Mouse (Mus musculus): Measurements from ENCODE around the gene Elp5.

Elp5 gene

DNA sequence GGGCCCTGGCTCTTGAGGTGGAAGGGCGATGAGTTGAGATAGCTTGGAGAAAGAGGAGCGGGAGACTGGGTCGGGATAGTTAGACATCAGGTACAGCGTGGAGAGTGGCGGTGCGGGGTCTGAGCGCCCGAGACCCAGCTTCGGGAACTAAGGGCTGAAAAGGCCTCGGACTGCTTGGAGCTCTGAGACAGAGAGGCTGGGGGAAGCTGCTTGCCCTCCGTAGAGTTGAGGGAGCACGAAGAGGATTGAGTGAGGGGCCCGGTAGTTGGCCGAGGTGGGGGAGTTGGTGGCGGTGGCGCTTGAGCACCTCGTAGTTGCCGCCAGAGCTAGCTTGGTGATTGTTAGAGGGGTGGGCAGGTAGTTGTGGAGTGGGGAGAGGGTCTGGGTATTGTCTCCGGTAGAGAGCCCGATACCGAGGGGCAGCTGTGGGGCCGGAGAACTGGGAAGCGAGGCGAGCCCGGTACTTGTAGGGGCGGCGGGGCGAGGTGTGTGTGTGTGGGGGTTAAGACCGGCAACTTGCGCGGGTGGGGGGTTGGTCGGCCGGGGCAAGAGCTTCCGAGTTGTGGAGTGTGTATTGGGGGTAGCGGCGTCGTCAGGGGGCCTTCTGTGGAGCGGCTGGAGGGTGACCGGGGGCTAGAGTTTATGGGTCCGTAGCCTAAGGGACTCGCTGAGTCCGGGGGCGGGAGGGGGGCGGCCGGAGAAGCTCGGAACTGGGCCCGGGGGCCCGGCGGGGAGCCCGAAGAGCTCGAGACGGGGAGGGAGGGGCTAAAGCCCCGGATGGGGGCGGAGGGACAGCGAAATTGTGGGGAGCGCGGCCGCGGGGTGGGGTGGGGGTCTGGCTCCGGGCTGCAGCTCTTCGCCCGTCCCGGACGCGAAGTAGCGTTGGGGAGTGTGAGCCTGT is 14.1 kb upstream of the Elp5 start:
- in situ Hi-C loops (cut with MboI; ENCODE audit: low pct_unique_long_range_greater_than_20kb in 1 of 2, low sequenced_read_pairs in 2 of 2, unreplicated experiment in 1 of 2): no loop called here

- in situ Hi-C loops (cut with MboI; ENCODE audit: low pct_unique_long_range_greater_than_20kb in 1 of 2, low sequenced_read_pairs in 2 of 2, unreplicated experiment in 1 of 2): no loop called here
Measured at GRCm38 (mm10) chr11:69995391-69995960, 13.2 kb upstream of the Elp5 start, which contains the start of gene Phf23. Phf23 (plus strand) TSS chr11:69995777.

GRCm38 (mm10) chr11:69994401-69995090 is 12.2 kb upstream of the Elp5 start:
- in situ Hi-C loops (cut with MboI; ENCODE audit: low pct_unique_long_range_greater_than_20kb in 1 of 2, low sequenced_read_pairs in 2 of 2, unreplicated experiment in 1 of 2): no loop called here

- in situ Hi-C loops (cut with MboI; ENCODE audit: low pct_unique_long_range_greater_than_20kb in 1 of 2, low sequenced_read_pairs in 2 of 2, unreplicated experiment in 1 of 2): no loop called here
Measured at GRCm38 (mm10) chr11:69992932-69993331, 10.6 kb upstream of the Elp5 start.

GRCm38 (mm10) chr11:69992396-69992795 is 10.1 kb upstream of the Elp5 start:
- in situ Hi-C loops (cut with MboI; ENCODE audit: low pct_unique_long_range_greater_than_20kb in 1 of 2, low sequenced_read_pairs in 2 of 2, unreplicated experiment in 1 of 2): no loop called here

GRCm38 (mm10) chr11:69991711-69992110 is 9.4 kb upstream of the Elp5 start:
- in situ Hi-C loops (cut with MboI; ENCODE audit: low pct_unique_long_range_greater_than_20kb in 1 of 2, low sequenced_read_pairs in 2 of 2, unreplicated experiment in 1 of 2): no loop called here

DNA sequence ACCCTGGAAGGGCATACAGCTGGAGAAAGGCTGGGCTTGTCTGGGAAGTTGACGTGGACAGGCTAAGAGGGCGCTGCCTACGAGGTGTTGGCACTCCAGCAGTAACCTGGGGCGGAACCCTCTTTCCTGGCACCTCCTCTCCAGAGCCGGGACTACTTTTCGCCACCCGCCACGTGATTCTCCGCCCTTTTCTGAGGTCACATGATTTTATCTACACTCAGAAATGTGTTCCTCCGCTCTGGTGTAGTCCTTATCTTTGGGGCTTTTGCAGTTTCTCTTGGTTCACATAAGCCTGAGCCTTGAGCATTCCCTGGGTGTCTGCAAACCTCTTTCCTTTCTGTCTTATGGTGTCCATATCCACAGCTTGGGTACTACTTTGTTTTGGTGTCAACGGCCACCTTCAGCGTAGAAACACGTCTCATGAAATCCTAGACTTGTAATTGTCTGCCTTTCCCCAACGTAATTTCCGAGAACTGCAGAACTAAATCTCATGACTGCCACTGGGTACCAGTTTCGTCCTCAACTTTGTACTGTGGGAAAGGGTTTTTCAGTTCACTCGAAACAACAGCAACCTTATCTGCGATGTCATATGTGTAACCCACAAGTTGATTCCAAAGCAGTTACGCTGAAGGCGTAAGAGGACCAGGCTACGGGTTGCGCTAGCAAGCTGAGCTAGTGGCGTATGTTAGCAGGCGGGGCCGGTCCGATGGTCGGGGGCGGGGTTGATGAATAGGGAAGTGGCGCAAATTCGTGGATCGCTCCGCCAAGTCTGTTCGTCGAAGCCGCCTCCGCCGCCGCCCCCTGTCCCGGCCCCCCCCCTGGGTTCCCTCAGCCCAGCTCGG is 8.8 kb upstream of the Elp5 start, which contains the start of gene Gabarap:
Gene Gabarap, plus strand, starts transcription at position 294 of the 842 bp plus-strand sequence.
- in situ Hi-C loops (cut with MboI; ENCODE audit: low pct_unique_long_range_greater_than_20kb in 1 of 2, low sequenced_read_pairs in 2 of 2, unreplicated experiment in 1 of 2): no loop called here

- in situ Hi-C loops (cut with MboI; ENCODE audit: low pct_unique_long_range_greater_than_20kb in 1 of 2, low sequenced_read_pairs in 2 of 2, unreplicated experiment in 1 of 2): no loop called here
Measured at GRCm38 (mm10) chr11:69989949-69990348, 7.6 kb upstream of the Elp5 start.

DNA sequence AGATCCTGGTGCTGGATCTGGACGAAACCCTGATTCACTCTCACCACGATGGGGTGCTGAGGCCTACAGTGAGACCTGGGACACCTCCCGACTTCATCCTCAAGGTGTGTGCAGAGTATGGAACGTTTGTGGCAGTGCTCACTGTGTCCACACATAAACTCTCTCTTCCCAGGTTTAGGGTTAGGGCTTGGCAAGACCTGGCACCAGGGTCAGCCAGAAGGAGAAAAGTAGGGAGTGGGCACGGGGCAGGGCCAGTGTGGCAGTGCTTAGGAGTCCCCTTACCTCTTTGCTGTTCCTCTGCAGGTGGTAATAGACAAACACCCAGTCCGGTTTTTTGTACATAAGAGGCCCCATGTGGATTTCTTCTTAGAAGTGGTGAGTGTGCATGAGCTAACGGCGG is 2.1 kb upstream of the Elp5 start:
- in situ Hi-C loops (cut with MboI; ENCODE audit: low pct_unique_long_range_greater_than_20kb in 1 of 2, low sequenced_read_pairs in 2 of 2, unreplicated experiment in 1 of 2): no loop called here

GRCm38 (mm10) chr11:69983377-69983776 is 1.1 kb upstream of the Elp5 start:
- in situ Hi-C loops (cut with MboI; ENCODE audit: low pct_unique_long_range_greater_than_20kb in 1 of 2, low sequenced_read_pairs in 2 of 2, unreplicated experiment in 1 of 2): no loop called here

DNA sequence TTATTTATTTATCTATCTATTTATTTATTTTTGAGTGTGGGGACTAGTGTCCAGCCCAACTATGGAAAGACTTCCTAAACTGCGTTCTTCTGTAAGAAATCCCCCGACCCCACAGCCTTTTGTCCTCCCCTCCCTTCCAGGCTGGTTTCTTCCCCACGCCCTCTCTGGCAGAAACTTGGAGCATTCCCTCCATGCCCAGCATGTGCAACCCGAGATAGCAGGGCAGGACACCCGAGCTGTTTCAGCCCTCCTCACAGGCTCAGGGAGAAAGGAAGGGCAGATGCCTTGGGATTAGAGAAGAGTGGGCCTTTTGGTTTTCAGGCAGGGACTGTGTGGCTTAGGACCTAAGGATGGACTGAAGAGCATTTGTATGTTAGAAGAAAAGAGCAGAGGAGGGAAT is 560 bp upstream of the Elp5 start:
- in situ Hi-C loops (cut with MboI; ENCODE audit: low pct_unique_long_range_greater_than_20kb in 1 of 2, low sequenced_read_pairs in 2 of 2, unreplicated experiment in 1 of 2): no loop called here

DNA sequence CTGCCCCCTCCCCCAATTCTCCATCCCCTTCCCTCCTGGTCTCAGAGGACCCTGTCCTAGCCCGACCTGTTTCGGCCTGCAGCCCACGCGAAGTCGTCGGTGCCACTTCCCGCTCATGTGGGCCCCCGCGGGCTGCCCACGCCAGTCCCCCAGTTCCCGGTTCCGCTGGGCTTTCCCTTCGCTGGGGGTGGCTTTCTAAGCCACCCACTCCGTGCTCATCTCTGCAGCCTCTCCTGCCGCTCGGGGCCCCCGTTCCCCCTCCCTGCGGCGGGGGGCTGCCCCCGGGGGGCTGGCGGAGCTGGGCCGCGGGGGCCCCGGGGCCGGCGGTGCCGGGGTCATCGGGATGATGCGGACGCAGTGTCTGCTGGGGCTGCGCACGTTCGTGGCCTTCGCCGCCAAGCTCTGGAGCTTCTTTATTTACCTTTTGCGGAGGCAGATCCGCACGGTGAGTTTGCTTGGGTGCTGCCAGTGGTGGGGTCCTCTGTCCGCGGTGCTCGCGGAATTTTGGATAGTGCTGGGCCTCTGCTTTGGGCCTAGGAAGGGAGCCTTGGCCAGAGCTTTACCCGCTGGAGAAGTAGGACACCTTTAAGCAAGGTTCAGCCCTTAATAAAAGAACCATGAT is 1.1 kb downstream of the Elp5 start, which contains the start of gene Ctdnep1:
Gene Ctdnep1, plus strand, starts transcription at position 16 of the 622 bp plus-strand sequence.
- in situ Hi-C loops (cut with MboI; ENCODE audit: low pct_unique_long_range_greater_than_20kb in 1 of 2, low sequenced_read_pairs in 2 of 2, unreplicated experiment in 1 of 2): no loop called here

- in situ Hi-C loops (cut with MboI; ENCODE audit: low pct_unique_long_range_greater_than_20kb in 1 of 2, low sequenced_read_pairs in 2 of 2, unreplicated experiment in 1 of 2): no loop called here
Measured at GRCm38 (mm10) chr11:69980196-69981140, 1.8 kb downstream of the Elp5 start.

GRCm38 (mm10) chr11:69979827-69980195 is 2.5 kb downstream of the Elp5 start:
- in situ Hi-C loops (cut with MboI; ENCODE audit: low pct_unique_long_range_greater_than_20kb in 1 of 2, low sequenced_read_pairs in 2 of 2, unreplicated experiment in 1 of 2): no loop called here

GRCm38 (mm10) chr11:69976271-69976670 is 6.0 kb downstream of the Elp5 start:
- in situ Hi-C loops (cut with MboI; ENCODE audit: low pct_unique_long_range_greater_than_20kb in 1 of 2, low sequenced_read_pairs in 2 of 2, unreplicated experiment in 1 of 2): no loop called here

DNA sequence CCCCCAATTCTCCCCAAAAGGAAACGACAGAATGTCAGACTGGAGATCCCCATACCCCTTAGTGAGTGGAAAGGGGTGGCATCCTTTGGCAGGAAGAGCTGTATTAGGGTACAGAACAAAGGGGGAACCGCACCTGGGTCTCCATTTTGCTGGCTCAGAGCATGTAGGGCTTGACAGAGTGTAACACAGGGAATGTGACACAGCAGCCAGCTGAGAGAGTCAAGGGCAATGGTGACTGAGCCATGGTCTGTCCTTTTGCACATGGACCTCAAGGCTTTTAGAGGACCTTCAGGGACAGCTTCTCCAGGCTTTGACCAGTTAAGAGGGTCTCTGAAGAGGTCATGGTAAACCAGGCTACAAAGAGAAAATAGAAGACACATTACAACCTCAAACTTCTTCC is 7.4 kb downstream of the Elp5 start:
- in situ Hi-C loops (cut with MboI; ENCODE audit: low pct_unique_long_range_greater_than_20kb in 1 of 2, low sequenced_read_pairs in 2 of 2, unreplicated experiment in 1 of 2): no loop called here

GRCm38 (mm10) chr11:69970775-69971174 is 11.5 kb downstream of the Elp5 start:
- in situ Hi-C loops (cut with MboI; ENCODE audit: low pct_unique_long_range_greater_than_20kb in 1 of 2, low sequenced_read_pairs in 2 of 2, unreplicated experiment in 1 of 2): no loop called here
